20 mouse cellular contexts compared by ENCODE assay signal in genomic region chr17:85040913-85041312, GRCm38 (mm10). TPM values are rescaled to one million over a fixed set of nuclear protein-coding genes. Genes with fewer than 3 reads are reported as not detected.
DNase-seq lines count a peak whose midpoint lies in the region; ATAC-seq and TF ChIP-seq lines count a peak whose summit lies in the region.
"Had no signal": no experiment of that assay in that cellular context is flagged by ENCODE, and none has a peak within 500 bp of the region (broad histone marks: within the 10 kb centered on the region; RNA-seq: fewer than 3 reads in every experiment).

No protein-coding gene starts in this region.

- no peak overlapping the region for H3K4me2 ChIP-seq in liver, embryonic 12.5 days
- no peak overlapping the region for H3K4me2 ChIP-seq in liver, embryonic 11.5 days
- H3K4me2 ChIP-seq in intestine, embryonic 16.5 days (ENCODE audit: low read depth, low read length) = no peak overlapping the region
- no peak overlapping the region for H3K4me2 ChIP-seq in kidney, embryonic 15.5 days
- H3K4me2 ChIP-seq in liver, embryonic 13.5 days = no peak overlapping the region
- H3K4me2 ChIP-seq: embryonic facial prominence, embryonic 15.5 days; heart, embryonic 13.5 days; limb, embryonic 13.5 days had no signal

- H3K36me3 ChIP-seq in liver, embryonic 12.5 days = no peaks in the 10 kb centered on the region
- no peaks in the 10 kb centered on the region for H3K36me3 ChIP-seq in liver, embryonic 11.5 days (ENCODE audit: control insufficient read depth, insufficient read depth, low read length)
- no peaks in the 10 kb centered on the region for H3K36me3 ChIP-seq in intestine, embryonic 16.5 days (ENCODE audit: control insufficient read depth, insufficient read depth, low read length)
- H3K36me3 ChIP-seq in kidney, embryonic 15.5 days = no peaks in the 10 kb centered on the region
- H3K36me3 ChIP-seq in liver, embryonic 13.5 days = no peaks in the 10 kb centered on the region
- H3K36me3 ChIP-seq: embryonic facial prominence, embryonic 15.5 days; forebrain, embryonic 10.5 days; heart, embryonic 13.5 days; limb, embryonic 13.5 days; midbrain, embryonic 10.5 days had no signal

- ATAC-seq in liver, embryonic 12.5 days = no peak
- ATAC-seq in liver, embryonic 11.5 days (replicated peaks; ENCODE audit: low FRiP score) = no peak
- peak; percentile 83 for ATAC-seq in intestine, embryonic 16.5 days
- ATAC-seq in kidney, embryonic 15.5 days (replicated peaks; ENCODE audit: low FRiP score) = peak; percentile 65
- peak; percentile 37; the same call in 1 of the 2 replicates for ATAC-seq in liver, embryonic 13.5 days (ENCODE audit: low read depth)
- ATAC-seq: hindbrain, postnatal 0 days had no signal

- DNase-seq in liver, embryonic 11.5 days (ENCODE audit: low spot score) = no peak
- no peak for DNase-seq in liver, embryonic 13.5 days
- no peak for DNase-seq in layer of hippocampus, adult 2 months (ENCODE audit: low spot score in 2 of 2)
- DNase-seq in cerebellum, adult 18-20 months = no peak
- DNase-seq in frontal cortex, postnatal 14 days (ENCODE audit: low spot score in 2 of 2) = no peak
- DNase-seq: cerebellum, adult 9-11 months; lung, postnatal 4 days; right cerebral cortex, postnatal 4 days; thymus, adult 2 months had no signal

- TF ChIP-seq CTCF in layer of hippocampus, adult 2 months (conservative IDR thresholded peaks at IDR 0.05) = no peak

- H3K9ac ChIP-seq in liver, embryonic 12.5 days = no peak overlapping the region
- no peak overlapping the region for H3K9ac ChIP-seq in liver, embryonic 11.5 days (ENCODE audit: low read depth, low read length)
- peak overlapping the region; percentile 32; the same call in 1 of the 2 replicates for H3K9ac ChIP-seq in intestine, embryonic 16.5 days (ENCODE audit: low read depth, low read length)
- H3K9ac ChIP-seq in kidney, embryonic 15.5 days = no peak overlapping the region
- H3K9ac ChIP-seq in liver, embryonic 13.5 days = no peak overlapping the region
- H3K9ac ChIP-seq: embryonic facial prominence, embryonic 15.5 days; heart, embryonic 13.5 days; limb, embryonic 13.5 days had no signal

- H3K4me1 ChIP-seq in liver, embryonic 12.5 days = 0 out of 2 replicates have a peak, but pooled peaks cover 3% of the 10 kb centered on the region
- peaks cover 3% of the 10 kb centered on the region; the same call in 1 of the 2 replicates for H3K4me1 ChIP-seq in liver, embryonic 11.5 days (replicated peaks; ENCODE audit: control insufficient read depth, insufficient read depth, low read length)
- peaks cover 18% of the 10 kb centered on the region for H3K4me1 ChIP-seq in intestine, embryonic 16.5 days (ENCODE audit: control insufficient read depth, insufficient read depth, low read length)
- H3K4me1 ChIP-seq in kidney, embryonic 15.5 days = peaks cover 20% of the 10 kb centered on the region
- H3K4me1 ChIP-seq in liver, embryonic 13.5 days (replicated peaks) = peaks cover 10% of the 10 kb centered on the region; the same call in 1 of the 2 replicates
- H3K4me1 ChIP-seq: embryonic facial prominence, embryonic 15.5 days; heart, embryonic 13.5 days; limb, embryonic 13.5 days had no signal

- H3K9me3 ChIP-seq in liver, embryonic 12.5 days (replicated peaks) = no peaks in the 10 kb centered on the region
- H3K9me3 ChIP-seq in liver, embryonic 11.5 days (ENCODE audit: control insufficient read depth, low read length) = no peaks in the 10 kb centered on the region
- H3K9me3 ChIP-seq in intestine, embryonic 16.5 days (ENCODE audit: control insufficient read depth, low read length) = no peaks in the 10 kb centered on the region
- no peaks in the 10 kb centered on the region for H3K9me3 ChIP-seq in kidney, embryonic 15.5 days (replicated peaks)
- no peaks in the 10 kb centered on the region for H3K9me3 ChIP-seq in liver, embryonic 13.5 days (replicated peaks)
- H3K9me3 ChIP-seq: embryonic facial prominence, embryonic 15.5 days; forebrain, embryonic 10.5 days; heart, embryonic 13.5 days; limb, embryonic 13.5 days; midbrain, embryonic 10.5 days had no signal

- H3K27me3 ChIP-seq in liver, embryonic 12.5 days (replicated peaks) = no peaks in the 10 kb centered on the region
- H3K27me3 ChIP-seq in liver, embryonic 11.5 days (replicated peaks; ENCODE audit: control insufficient read depth, insufficient read depth, low read length) = no peaks in the 10 kb centered on the region
- no peaks in the 10 kb centered on the region for H3K27me3 ChIP-seq in intestine, embryonic 16.5 days (replicated peaks; ENCODE audit: control insufficient read depth, insufficient read depth, low read length)
- no peaks in the 10 kb centered on the region for H3K27me3 ChIP-seq in kidney, embryonic 15.5 days
- no peaks in the 10 kb centered on the region for H3K27me3 ChIP-seq in liver, embryonic 13.5 days
- H3K27me3 ChIP-seq: CH12.LX; embryonic facial prominence, embryonic 15.5 days; heart, embryonic 13.5 days; limb, embryonic 13.5 days had no signal

- H3K4me3 ChIP-seq in liver, embryonic 12.5 days = no peak overlapping the region
- H3K4me3 ChIP-seq in liver, embryonic 11.5 days (ENCODE audit: low read depth, low read length) = no peak overlapping the region
- no peak overlapping the region for H3K4me3 ChIP-seq in intestine, embryonic 16.5 days (ENCODE audit: low read length)
- no peak overlapping the region for H3K4me3 ChIP-seq in kidney, embryonic 15.5 days (replicated peaks)
- no peak overlapping the region for H3K4me3 ChIP-seq in liver, embryonic 13.5 days (replicated peaks)
- no peak overlapping the region for H3K4me3 ChIP-seq in layer of hippocampus, adult 2 months
- H3K4me3 ChIP-seq: embryonic facial prominence, embryonic 15.5 days; forebrain, embryonic 10.5 days; heart, embryonic 13.5 days; limb, embryonic 13.5 days; midbrain, embryonic 10.5 days had no signal

- 67% methylated on average over 7 of the region's 7 CpGs for WGBS in liver, embryonic 12.5 days (ENCODE audit: insufficient replicate concordance)
- 62% methylated on average over 7 of the region's 7 CpGs for WGBS in liver, embryonic 11.5 days
- 45% methylated on average over 7 of the region's 7 CpGs for WGBS in intestine, embryonic 16.5 days
- 67% methylated on average over 7 of the region's 7 CpGs for whole genome bisulfite sequencing in kidney, embryonic 15.5 days
- WGBS in liver, embryonic 13.5 days (ENCODE audit: insufficient replicate concordance) = 54% methylated on average over 7 of the region's 7 CpGs

- H3K27ac ChIP-seq in liver, embryonic 12.5 days = peak overlapping the region; percentile 49
- H3K27ac ChIP-seq in liver, embryonic 11.5 days (ENCODE audit: low read depth, low read length) = no peak overlapping the region
- H3K27ac ChIP-seq in intestine, embryonic 16.5 days (ENCODE audit: low read length) = peak overlapping the region; percentile 78
- H3K27ac ChIP-seq in kidney, embryonic 15.5 days = peak overlapping the region; percentile 82
- peak overlapping the region; percentile 64 for H3K27ac ChIP-seq in liver, embryonic 13.5 days
- H3K27ac ChIP-seq in layer of hippocampus, adult 2 months = no peak overlapping the region
- H3K27ac ChIP-seq: embryonic facial prominence, embryonic 15.5 days; forebrain, embryonic 10.5 days; heart, embryonic 13.5 days; hindbrain, postnatal 0 days; limb, embryonic 13.5 days; midbrain, embryonic 10.5 days had no signal

RNA-seq across cellular contexts. Expression of gene Slc3a1, which starts 12.7 kb away (rescaled TPM):
- polyA plus RNA-seq in liver, embryonic 12.5 days (2016; fragmentation: Nextera tagmentation; extraction: Ambion mirVana) = 0.32 and 0.41 TPM in 2 replicates
- 0.27 and 0.49 TPM in 2 replicates for polyA plus RNA-seq in liver, embryonic 11.5 days (2014; fragmentation: Nextera tagmentation; extraction: Ambion mirVana)
- polyA plus RNA-seq in intestine, embryonic 16.5 days (2015; fragmentation: Nextera tagmentation; extraction: Ambion mirVana) = 72.2 and 109 TPM in 2 replicates
- 11.1 and 13.1 TPM in 2 replicates for polyA plus RNA-seq in kidney, embryonic 15.5 days (2015; fragmentation: Nextera tagmentation; extraction: Ambion mirVana)
- polyA plus RNA-seq in liver, embryonic 13.5 days (2015; fragmentation: Nextera tagmentation; extraction: Ambion mirVana) = 0.18 and 0.54 TPM in 2 replicates
- under 1 TPM; 0.15 TPM for total RNA-seq in layer of hippocampus, adult 2 months (2021)
- total RNA-seq: hematopoietic stem cell, adult 5-6 weeks had no signal

RNA-seq across cellular contexts. Expression of gene Prepl, which starts 49.1 kb away (rescaled TPM):
- 11.2 and 12.8 TPM in 2 replicates for polyA plus RNA-seq in liver, embryonic 12.5 days (2016; fragmentation: Nextera tagmentation; extraction: Ambion mirVana)
- 18.9 and 23.7 TPM in 2 replicates for polyA plus RNA-seq in liver, embryonic 11.5 days (2014; fragmentation: Nextera tagmentation; extraction: Ambion mirVana)
- polyA plus RNA-seq in intestine, embryonic 16.5 days (2015; fragmentation: Nextera tagmentation; extraction: Ambion mirVana) = 26.4 and 29.8 TPM in 2 replicates
- polyA plus RNA-seq in kidney, embryonic 15.5 days (2015; fragmentation: Nextera tagmentation; extraction: Ambion mirVana) = 32.0 and 32.7 TPM in 2 replicates
- polyA plus RNA-seq in liver, embryonic 13.5 days (2015; fragmentation: Nextera tagmentation; extraction: Ambion mirVana) = 8.2 and 10.1 TPM in 2 replicates
- 100 to 1,000 TPM; 347 to 374 TPM for total RNA-seq in layer of hippocampus, adult 2 months (2021)

RNA-seq across cellular contexts. Expression of gene Camkmt, which starts 49.4 kb away (rescaled TPM):
- polyA plus RNA-seq in liver, embryonic 12.5 days (2016; fragmentation: Nextera tagmentation; extraction: Ambion mirVana) = 4.4 and 5.2 TPM in 2 replicates
- 6.4 and 6.8 TPM in 2 replicates for polyA plus RNA-seq in liver, embryonic 11.5 days (2014; fragmentation: Nextera tagmentation; extraction: Ambion mirVana)
- polyA plus RNA-seq in intestine, embryonic 16.5 days (2015; fragmentation: Nextera tagmentation; extraction: Ambion mirVana) = 15.3 and 16.4 TPM in 2 replicates
- 13.8 and 15.4 TPM in 2 replicates for polyA plus RNA-seq in kidney, embryonic 15.5 days (2015; fragmentation: Nextera tagmentation; extraction: Ambion mirVana)
- 3.9 and 5.0 TPM in 2 replicates for polyA plus RNA-seq in liver, embryonic 13.5 days (2015; fragmentation: Nextera tagmentation; extraction: Ambion mirVana)
- 10 to 100 TPM; 13.1 to 13.6 TPM for total RNA-seq in layer of hippocampus, adult 2 months (2021)

Comparison
In these comparisons a context has a peak if more than half of its experiments do, and no peak if none do; other contexts are left out.
1. ATAC-seq: peak in intestine, embryonic 16.5 days (single experiment), kidney, embryonic 15.5 days (single experiment) and liver, embryonic 13.5 days (single experiment); none in liver, embryonic 12.5 days (single experiment) and liver, embryonic 11.5 days (single experiment).
2. H3K27ac ChIP-seq: peak in liver, embryonic 12.5 days (single experiment), intestine, embryonic 16.5 days (single experiment), kidney, embryonic 15.5 days (single experiment) and liver, embryonic 13.5 days (single experiment); none in liver, embryonic 11.5 days (single experiment) and layer of hippocampus, adult 2 months (single experiment).